ENCODE assay signal across 18 mouse cellular contexts in genomic region chr1:87892499-87892898, GRCm38 (mm10). TPM values are rescaled to one million over a fixed set of nuclear protein-coding genes. Genes with fewer than 3 reads are reported as not detected.
A peak's percentile ranks its signal among the peaks of the same experiment; 100 is the strongest.
DNase-seq lines count a peak whose midpoint lies in the region; ATAC-seq and TF ChIP-seq lines count a peak whose summit lies in the region.
"Had no signal": no experiment of that assay in that cellular context is flagged by ENCODE, and none has a peak within 500 bp of the region (broad histone marks: within the 10 kb centered on the region; RNA-seq: fewer than 3 reads in every experiment).

No protein-coding gene starts in this region.

- no peak for ATAC-seq in liver, embryonic 12.5 days
- peak; percentile 93 for ATAC-seq in intestine, embryonic 16.5 days
- ATAC-seq: forebrain, embryonic 15.5 days; lung, postnatal 0 days had no signal

- no peaks in the 10 kb centered on the region for H3K9me3 ChIP-seq in liver, embryonic 12.5 days (replicated peaks)
- no peaks in the 10 kb centered on the region for H3K9me3 ChIP-seq in intestine, embryonic 16.5 days (ENCODE audit: control insufficient read depth, low read length)
- H3K9me3 ChIP-seq: forebrain, embryonic 15.5 days; G1E; heart, embryonic 12.5 days; limb, embryonic 15.5 days; megakaryocyte, embryonic 14.5 days; neural tube, embryonic 12.5 days had no signal

- peak; percentile 85 for DNase-seq in liver, adult 2 months (ENCODE audit: extremely low read depth, low read depth, low spot score)
- peak; percentile 77 to 80 for DNase-seq in kidney, postnatal 36 days
- peak; percentile 76 for DNase-seq in testis, postnatal 14 days (ENCODE audit: low spot score)
- DNase-seq in MN1 (ENCODE audit: low spot score): no peak
- no peak for DNase-seq in adrenal gland, postnatal 4 days (ENCODE audit: low spot score in 2 of 2)
- DNase-seq: adrenal gland, adult 8-10 months; cerebellum, adult 9-11 months; gastrocnemius, postnatal 14 days; heart, postnatal 4 days had no signal

- H3K4me1 ChIP-seq in liver, adult 2 months (ENCODE audit: control insufficient read depth, insufficient read depth, low read length): peaks cover 31% of the 10 kb centered on the region
- H3K4me1 ChIP-seq in liver, embryonic 12.5 days: peaks cover 19% of the 10 kb centered on the region
- peaks cover 11% of the 10 kb centered on the region for H3K4me1 ChIP-seq in intestine, embryonic 16.5 days (ENCODE audit: control insufficient read depth, insufficient read depth, low read length)
- H3K4me1 ChIP-seq: forebrain, embryonic 15.5 days; neural tube, embryonic 12.5 days had no signal

- peak overlapping the region; percentile 65 for H3K27ac ChIP-seq in liver, adult 2 months (replicated peaks; ENCODE audit: insufficient read depth, low read depth, low read length)
- H3K27ac ChIP-seq in liver, embryonic 12.5 days: no peak overlapping the region
- H3K27ac ChIP-seq in intestine, embryonic 16.5 days (ENCODE audit: low read length): peak overlapping the region; percentile 58
- H3K27ac ChIP-seq: forebrain, embryonic 15.5 days; limb, embryonic 15.5 days; neural tube, embryonic 12.5 days had no signal

- no peaks in the 10 kb centered on the region for H3K79me2 ChIP-seq in liver, adult 2 months (ENCODE audit: control insufficient read depth, insufficient read depth, low read length)

- H3K9ac ChIP-seq in liver, adult 2 months (ENCODE audit: low read depth, low read length): no peak overlapping the region
- no peak overlapping the region for H3K9ac ChIP-seq in liver, embryonic 12.5 days
- H3K9ac ChIP-seq in intestine, embryonic 16.5 days (ENCODE audit: low read depth, low read length): no peak overlapping the region
- H3K9ac ChIP-seq: forebrain, embryonic 15.5 days; heart, embryonic 12.5 days; limb, embryonic 15.5 days; neural tube, embryonic 12.5 days had no signal

- H3K36me3 ChIP-seq in liver, adult 2 months (ENCODE audit: control insufficient read depth, insufficient read depth, low read length): no peaks in the 10 kb centered on the region
- H3K36me3 ChIP-seq in liver, embryonic 12.5 days: no peaks in the 10 kb centered on the region
- no peaks in the 10 kb centered on the region for H3K36me3 ChIP-seq in intestine, embryonic 16.5 days (ENCODE audit: control insufficient read depth, insufficient read depth, low read length)
- H3K36me3 ChIP-seq: forebrain, embryonic 15.5 days; heart, embryonic 12.5 days; neural tube, embryonic 12.5 days had no signal

- H3K4me2 ChIP-seq in liver, embryonic 12.5 days: no peak overlapping the region
- no peak overlapping the region; the same call in 1 of the 2 replicates for H3K4me2 ChIP-seq in intestine, embryonic 16.5 days (ENCODE audit: low read depth, low read length)
- H3K4me2 ChIP-seq: forebrain, embryonic 15.5 days; heart, embryonic 12.5 days; limb, embryonic 15.5 days; neural tube, embryonic 12.5 days had no signal

- TF ChIP-seq POLR2A in liver, adult 2 months (IDR thresholded peaks at IDR 0.05; ENCODE audit: extremely low read depth, insufficient read depth, low read length): no peak

- no peak for TF ChIP-seq CTCF in liver, adult 2 months (IDR thresholded peaks at IDR 0.05; ENCODE audit: low read depth, low read length)

- 16% methylated on average over 2 of the region's 2 CpGs for WGBS in liver, adult 2 months
- 73% methylated on average over 2 of the region's 2 CpGs for WGBS in liver, embryonic 12.5 days (ENCODE audit: insufficient replicate concordance)
- WGBS in intestine, embryonic 16.5 days: 65% methylated on average over 2 of the region's 2 CpGs

- no peak overlapping the region for H3K4me3 ChIP-seq in liver, adult 2 months (ENCODE audit: insufficient read depth, low read depth, low read length)
- no peak overlapping the region for H3K4me3 ChIP-seq in liver, embryonic 12.5 days
- no peak overlapping the region for H3K4me3 ChIP-seq in intestine, embryonic 16.5 days (ENCODE audit: low read length)
- H3K4me3 ChIP-seq: forebrain, embryonic 15.5 days; heart, embryonic 12.5 days; limb, embryonic 15.5 days; megakaryocyte, embryonic 14.5 days; neural tube, embryonic 12.5 days had no signal

- no peaks in the 10 kb centered on the region for H3K27me3 ChIP-seq in liver, adult 2 months (ENCODE audit: control insufficient read depth, insufficient read depth, low read length)
- H3K27me3 ChIP-seq in liver, embryonic 12.5 days (replicated peaks): no peaks in the 10 kb centered on the region
- H3K27me3 ChIP-seq in intestine, embryonic 16.5 days (replicated peaks; ENCODE audit: control insufficient read depth, insufficient read depth, low read length): no peaks in the 10 kb centered on the region
- H3K27me3 ChIP-seq: forebrain, embryonic 15.5 days; heart, embryonic 12.5 days; limb, embryonic 15.5 days; megakaryocyte, embryonic 14.5 days; neural tube, embryonic 12.5 days had no signal

RNA-seq across cellular contexts. Expression of gene Dgkd, which starts 39.4 kb away (rescaled TPM):
- 12.4 and 14.8 TPM in 2 replicates for total RNA-seq in liver, adult 2 months (2014; rRNA removed)
- polyA plus RNA-seq in liver, adult 2 months (2012; rRNA removed): 7.1 and 9.6 TPM in 2 replicates
- polyA plus RNA-seq in liver, embryonic 12.5 days (2016; fragmentation: Nextera tagmentation; extraction: Ambion mirVana): 19.9 and 20.4 TPM in 2 replicates
- polyA plus RNA-seq in intestine, embryonic 16.5 days (2015; fragmentation: Nextera tagmentation; extraction: Ambion mirVana): 24.0 and 26.9 TPM in 2 replicates
- total RNA-seq in adrenal gland, postnatal 4 days (2021): 10 to 100 TPM; 63.1 to 64.2 TPM

Comparison
In these comparisons a context has a peak if more than half of its experiments do, and no peak if none do; other contexts are left out.
1. DNase-seq: peak in liver, adult 2 months (single experiment), kidney, postnatal 36 days (2 of 2) and testis, postnatal 14 days (single experiment); none in MN1 (single experiment) and adrenal gland, postnatal 4 days (0 of 2).